Mouse (Mus musculus): ENCODE results near the gene Prkaca.

Gene Prkaca

GRCm38 (mm10) chr8:83972150-83973120 lies at the start of gene Prkaca:
Gene Prkaca, plus strand, starts transcription at chr8:83972993.
- in situ Hi-C loops (cut with MboI, MseI): no loop called here

DNA sequence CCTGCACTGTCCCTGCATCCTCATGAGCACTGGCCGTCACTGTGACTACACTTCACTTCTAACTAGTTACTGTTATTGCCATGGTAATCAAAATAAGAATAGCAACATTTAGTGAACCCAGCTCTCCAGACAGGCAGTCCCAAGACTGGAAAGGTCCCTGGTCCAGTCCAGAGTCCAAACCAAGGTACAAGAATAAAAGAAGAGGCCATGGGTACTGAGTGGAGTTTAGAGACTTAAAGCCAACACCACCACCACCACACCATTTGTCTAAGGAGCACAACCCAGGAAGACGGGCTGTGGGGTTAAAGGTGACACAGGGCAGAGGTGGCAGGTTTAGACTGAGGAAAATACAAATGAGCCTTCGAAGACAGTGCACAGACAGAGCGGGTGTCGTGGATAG lies 48.2 kb upstream of the Prkaca start:
- in situ Hi-C loops (cut with MboI, MseI): no loop called here

- in situ Hi-C loops (cut with MboI, MseI): no loop called here
Observed at GRCm38 (mm10) chr8:83926266-83926665, 46.5 kb upstream of the Prkaca start.

DNA sequence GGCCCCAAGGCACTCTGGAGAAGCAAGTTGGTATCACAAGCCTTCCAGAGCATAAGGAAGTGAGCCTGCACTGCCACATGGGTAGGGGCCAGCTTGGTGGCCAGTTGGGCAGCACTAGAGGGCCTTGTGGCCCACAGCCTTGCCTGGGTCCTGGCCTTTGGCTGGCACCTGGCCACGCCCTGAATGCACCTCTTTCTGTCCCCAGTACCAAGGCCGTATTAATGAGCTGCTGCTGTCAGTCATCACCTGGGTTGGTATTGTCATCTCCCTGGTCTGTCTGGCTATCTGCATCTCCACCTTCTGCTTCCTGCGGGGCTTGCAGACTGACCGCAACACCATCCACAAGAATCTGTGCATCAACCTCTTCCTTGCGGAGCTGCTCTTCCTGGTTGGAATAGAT lies 38.6 kb upstream of the Prkaca start:
- in situ Hi-C loops (cut with MboI, MseI): loop anchor here in 1 of 2 experiments (10.0 kb wide), 1 partner anchor 949 kb away; no protein-coding TSS in a partner anchor

- in situ Hi-C loops (cut with MboI, MseI): loop anchor here in 1 of 2 experiments (10.0 kb wide), 1 partner anchor 950 kb away; no protein-coding TSS in a partner anchor
Observed at GRCm38 (mm10) chr8:83934994-83935393, 37.8 kb upstream of the Prkaca start.

- in situ Hi-C loops (cut with MboI, MseI): loop anchor here in 1 of 2 experiments (10.0 kb wide), 1 partner anchor 951 kb away; no protein-coding TSS in a partner anchor
Observed at GRCm38 (mm10) chr8:83935435-83935834, 37.4 kb upstream of the Prkaca start.

- in situ Hi-C loops (cut with MboI, MseI): loop anchor here in 1 of 2 experiments (10.0 kb wide), 1 partner anchor 953 kb away; no protein-coding TSS in a partner anchor
Observed at GRCm38 (mm10) chr8:83937645-83938044, 35.1 kb upstream of the Prkaca start.

DNA sequence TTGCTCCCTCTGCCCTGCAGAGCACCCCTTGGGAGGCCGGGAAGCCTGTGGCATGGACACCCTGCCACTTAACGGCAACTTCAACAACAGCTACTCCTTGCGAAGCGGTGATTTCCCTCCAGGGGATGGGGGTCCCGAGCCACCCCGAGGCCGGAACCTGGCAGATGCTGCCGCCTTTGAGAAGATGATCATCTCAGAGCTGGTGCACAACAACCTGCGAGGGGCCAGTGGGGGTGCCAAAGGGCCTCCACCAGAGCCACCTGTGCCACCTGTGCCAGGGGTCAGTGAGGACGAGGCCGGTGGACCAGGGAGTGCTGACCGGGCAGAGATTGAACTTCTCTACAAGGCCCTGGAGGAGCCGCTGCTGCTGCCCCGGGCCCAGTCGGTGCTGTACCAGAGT lies 34.5 kb upstream of the Prkaca start:
- in situ Hi-C loops (cut with MboI, MseI): loop anchor here in 1 of 2 experiments (10.0 kb wide), 1 partner anchor 954 kb away; no protein-coding TSS in a partner anchor

- in situ Hi-C loops (cut with MboI, MseI): loop anchor here in 1 of 2 experiments (10.0 kb wide), 1 partner anchor 1776 kb away; no protein-coding TSS in a partner anchor
Observed at GRCm38 (mm10) chr8:83941066-83941677, 31.6 kb upstream of the Prkaca start.

DNA sequence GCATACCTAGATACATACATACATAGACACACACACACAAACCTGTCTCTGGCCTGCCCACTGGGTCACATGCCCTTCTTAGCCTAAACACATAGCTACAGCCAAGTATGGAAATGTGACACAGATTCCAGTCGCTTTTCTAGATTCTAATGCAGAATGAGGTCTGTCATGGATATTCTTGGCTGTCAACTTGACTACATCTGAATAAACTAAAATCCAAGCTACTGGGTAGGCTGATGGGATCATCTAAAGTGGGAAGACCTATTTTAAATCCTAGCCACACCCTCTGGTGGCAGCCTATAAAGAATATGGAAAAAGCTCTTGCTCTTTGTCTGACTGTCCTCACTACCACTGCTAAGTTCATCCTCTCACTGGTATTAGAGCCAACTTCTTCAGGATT lies 30.3 kb upstream of the Prkaca start:
- in situ Hi-C loops (cut with MboI, MseI): loop anchor here in 1 of 2 experiments (10.0 kb wide), 1 partner anchor 1778 kb away; no protein-coding TSS in a partner anchor

DNA sequence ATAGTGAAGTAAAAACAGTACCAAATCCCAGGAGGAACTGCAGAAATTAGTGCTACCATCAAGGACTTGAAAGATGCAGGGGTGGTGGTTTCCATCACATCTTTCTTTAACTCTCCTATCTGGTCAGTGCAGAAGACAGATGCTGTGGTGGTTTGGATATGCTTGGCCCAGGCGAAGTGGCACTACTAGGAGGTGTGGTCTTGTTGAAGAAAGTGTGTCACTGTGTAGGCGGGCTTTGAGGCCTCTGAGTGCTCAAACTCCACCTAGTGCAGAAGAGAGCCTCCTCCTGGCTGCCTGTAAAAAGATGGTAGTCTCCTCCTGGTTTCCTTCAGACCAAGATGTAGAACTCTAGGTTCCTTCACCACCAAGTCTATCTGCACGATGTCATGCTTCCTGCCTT lies 27.3 kb upstream of the Prkaca start:
- in situ Hi-C loops (cut with MboI, MseI): loop anchor here in 1 of 2 experiments (10.0 kb wide), 1 partner anchor 1781 kb away; no protein-coding TSS in a partner anchor

- in situ Hi-C loops (cut with MboI, MseI): loop anchor here in 1 of 2 experiments (5.0 kb wide), 1 partner anchor 172 kb away; no protein-coding TSS in a partner anchor
Observed at GRCm38 (mm10) chr8:83954749-83955105, 18.1 kb upstream of the Prkaca start.

- in situ Hi-C loops (cut with MboI, MseI): loop anchor here in 1 of 2 experiments (5.0 kb wide), 1 partner anchor 173 kb away; no protein-coding TSS in a partner anchor
Observed at GRCm38 (mm10) chr8:83955106-83955957, 17.5 kb upstream of the Prkaca start, which contains the start of the genes Gm10644 and Asf1b. Gene Gm10644, minus strand, starts transcription at chr8:83955205. Gene Asf1b, plus strand, starts transcription at chr8:83955507.

GRCm38 (mm10) chr8:83955958-83956218 lies 16.9 kb upstream of the Prkaca start:
- in situ Hi-C loops (cut with MboI, MseI): loop anchor here in 1 of 2 experiments (5.0 kb wide), 1 partner anchor 174 kb away; no protein-coding TSS in a partner anchor

DNA sequence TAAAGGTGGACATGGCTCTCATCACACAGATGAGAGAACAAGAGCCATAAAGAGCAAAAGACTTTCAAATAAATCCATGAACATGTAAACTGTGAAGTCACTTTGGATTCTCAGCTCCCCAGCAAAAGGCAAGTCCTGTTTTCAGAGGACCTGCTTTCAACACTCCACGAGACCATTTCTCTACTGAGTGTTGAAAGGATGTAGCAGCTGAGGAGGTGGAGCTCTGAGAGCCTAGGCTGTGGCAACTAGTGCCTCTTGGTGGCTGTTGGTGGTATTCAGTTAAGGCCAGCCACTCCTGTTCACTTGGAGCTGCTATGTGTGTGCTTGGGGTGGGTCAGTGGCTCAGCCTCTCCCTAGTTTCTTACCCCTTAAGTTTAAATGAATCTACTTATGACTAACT lies 16.0 kb upstream of the Prkaca start:
- in situ Hi-C loops (cut with MboI, MseI): loop anchor here in 1 of 2 experiments (5.0 kb wide), 1 partner anchor 174 kb away; no protein-coding TSS in a partner anchor

DNA sequence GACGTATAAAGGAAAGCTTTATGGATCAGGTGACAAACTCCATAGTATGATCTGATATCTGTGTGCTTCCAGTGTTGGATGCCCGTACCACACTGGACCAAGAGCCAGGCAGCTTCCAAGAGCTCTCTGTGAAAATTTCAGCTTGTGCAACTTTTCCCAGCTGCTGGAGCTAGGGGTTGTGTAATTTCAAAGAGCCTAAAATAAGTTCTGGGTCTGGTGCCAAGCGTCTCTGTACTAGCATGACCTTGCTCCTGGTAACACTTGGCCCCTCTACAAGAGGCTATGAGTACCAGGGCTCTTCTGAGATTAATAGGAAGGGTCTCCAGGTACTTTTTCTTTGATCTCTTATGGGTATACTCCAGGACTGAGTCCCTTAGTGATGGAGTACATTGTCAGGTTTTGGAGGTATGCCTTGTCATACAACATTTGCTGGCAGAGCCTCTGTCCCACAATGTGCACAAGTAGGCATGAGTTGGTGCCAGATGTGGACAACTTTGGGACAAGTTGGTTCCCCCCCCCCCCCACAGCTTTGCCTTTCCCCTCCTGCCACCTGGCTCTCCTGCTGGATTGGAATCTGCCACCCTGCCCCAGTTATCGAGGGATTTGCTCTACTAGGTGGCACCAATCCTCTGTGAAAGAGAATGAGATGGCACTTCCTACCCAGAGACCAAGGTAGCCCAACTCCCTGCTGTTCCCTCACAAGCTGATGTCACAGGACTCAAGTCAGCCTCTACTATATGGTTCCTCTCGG lies 8.6 kb upstream of the Prkaca start:
- in situ Hi-C loops (cut with MboI, MseI): no loop called here

DNA sequence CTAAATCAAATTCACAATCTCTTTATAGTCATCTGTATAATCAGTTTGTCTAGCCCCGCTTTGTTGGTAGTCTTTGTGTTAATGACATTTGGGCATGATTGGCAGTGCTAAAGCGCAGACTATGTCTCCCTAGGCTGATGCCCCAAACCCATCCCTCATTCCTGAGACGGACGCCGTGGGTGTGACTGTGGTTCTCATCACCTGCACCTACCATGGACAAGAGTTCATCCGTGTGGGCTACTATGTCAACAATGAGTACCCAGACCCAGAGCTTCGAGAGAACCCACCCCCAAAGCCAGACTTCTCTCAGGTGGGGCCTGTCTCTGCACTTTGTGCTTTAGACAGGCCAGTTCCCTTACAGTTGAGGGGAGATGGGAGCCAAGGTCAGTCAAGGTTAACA lies 5.1 kb upstream of the Prkaca start:
- in situ Hi-C loops (cut with MboI, MseI): no loop called here

GRCm38 (mm10) chr8:83971121-83971520 lies 1.7 kb upstream of the Prkaca start:
- in situ Hi-C loops (cut with MboI, MseI): no loop called here

GRCm38 (mm10) chr8:83971661-83972060 lies 1.1 kb upstream of the Prkaca start:
- in situ Hi-C loops (cut with MboI, MseI): no loop called here

Measured in T-helper 17 cell (primary cell).